Mouse (Mus musculus) midbrain, embryonic 10.5 days (tissue): ENCODE results near the gene Thsd4. TPM values are rescaled to one million over a fixed set of nuclear protein-coding genes. Genes with fewer than 3 reads are reported as not detected.

Experiments used
- DNase-seq: peaks from one replicate; pipeline ENCODE4 v3.0.0-alpha.2; 2017; ENCODE audit warnings: low spot score
- H3K27ac ChIP-seq: fragments of 300-500 bp; sonication (generic); replicated peaks from 2 replicates; pipeline ENCODE4 v1.5.1; 2016; ENCODE audit warnings: mild to moderate bottlenecking
- H3K27me3 ChIP-seq: fragments of 300-500 bp; sonication (generic); 2 replicates; pipeline ENCODE4 v1.6.1; 2016; ENCODE audit warnings: low read depth, mild to moderate bottlenecking; ENCODE audit not compliant: poor library complexity, severe bottlenecking
- H3K36me3 ChIP-seq: fragments of 300-500 bp; sonication (generic); 2 replicates; pipeline ENCODE4 v1.6.1; 2016; ENCODE audit warnings: mild to moderate bottlenecking, moderate library complexity
- H3K4me1 ChIP-seq: fragments of 300-500 bp; sonication (generic); 2 replicates; pipeline ENCODE4 v1.6.1; 2016
- H3K4me3 ChIP-seq: fragments of 300-500 bp; sonication (generic); 2 replicates; pipeline ENCODE4 v1.5.1; 2016; ENCODE audit warnings: mild to moderate bottlenecking, moderate library complexity
- H3K9me3 ChIP-seq: fragments of 300-500 bp; sonication (generic); replicated peaks from 2 replicates; pipeline ENCODE4 v1.6.1; 2016; ENCODE audit warnings: mild to moderate bottlenecking
- WGBS: fragments of 180-500 bp; shearing (Covaris S2); methylation state at CpG from one replicate; pipeline ENCODE4 v1.1.7; 2016; 5-methylcytosine and 5-hydroxymethylcytosine counted together
- polyA plus RNA-seq: library from polyadenylated mRNA; unstranded; fragments of >200 nt; fragmentation: Nextera tagmentation; extraction: Ambion mirVana; gene quantifications from 2 replicates; pipeline ENCODE4 v1.2.1, GENCODE M21; 2016

The Thsd4 gene
- polyA plus RNA-seq, 1 experiment from 2014 or later, result 4.1 TPM

- Histone ChIP-seq H3K27me3 (0 out of 2 replicates have a peak, but pooled peaks cover 4% of the 10 kb centered on the region), H3K36me3 (no peaks in the 10 kb centered on the region), H3K4me3 (no peak overlapping the region), H3K27ac (no peak overlapping the region), H3K9me3 (no peaks in the 10 kb centered on the region), H3K4me1 (peaks cover 14% of the 10 kb centered on the region)
- WGBS, result 88% methylated on average over 2 of the region's 2 CpGs
- DNase-seq, result no peak
These were observed 140.8 kb downstream of the Thsd4 start for GRCm38 (mm10) chr9:60381010-60381409.

GRCm38 (mm10) chr9:60380550-60380949 lies 141.3 kb downstream of the Thsd4 start:
- H3K4me3 ChIP-seq, result no peak overlapping the region
- H3K27ac ChIP-seq, result no peak overlapping the region
- H3K36me3 ChIP-seq, result no peaks in the 10 kb centered on the region
- 87% methylated on average over 4 of the region's 4 CpGs for WGBS
- 0 out of 2 replicates have a peak, but pooled peaks cover 4% of the 10 kb centered on the region for H3K27me3 ChIP-seq
- H3K9me3 ChIP-seq, result no peaks in the 10 kb centered on the region
- DNase-seq, result no peak
- peaks cover 14% of the 10 kb centered on the region for H3K4me1 ChIP-seq

- no peaks in the 10 kb centered on the region for H3K9me3 ChIP-seq
- WGBS, result 92% methylated on average over 6 of the region's 6 CpGs
- no peak overlapping the region for H3K27ac ChIP-seq
- 0 out of 2 replicates have a peak, but pooled peaks cover 4% of the 10 kb centered on the region for H3K27me3 ChIP-seq
- no peaks in the 10 kb centered on the region for H3K36me3 ChIP-seq
- H3K4me3 ChIP-seq, result no peak overlapping the region
- no peak for DNase-seq
- H3K4me1 ChIP-seq, result peaks cover 11% of the 10 kb centered on the region
These were observed 143.6 kb downstream of the Thsd4 start for GRCm38 (mm10) chr9:60378235-60378634.

DNA sequence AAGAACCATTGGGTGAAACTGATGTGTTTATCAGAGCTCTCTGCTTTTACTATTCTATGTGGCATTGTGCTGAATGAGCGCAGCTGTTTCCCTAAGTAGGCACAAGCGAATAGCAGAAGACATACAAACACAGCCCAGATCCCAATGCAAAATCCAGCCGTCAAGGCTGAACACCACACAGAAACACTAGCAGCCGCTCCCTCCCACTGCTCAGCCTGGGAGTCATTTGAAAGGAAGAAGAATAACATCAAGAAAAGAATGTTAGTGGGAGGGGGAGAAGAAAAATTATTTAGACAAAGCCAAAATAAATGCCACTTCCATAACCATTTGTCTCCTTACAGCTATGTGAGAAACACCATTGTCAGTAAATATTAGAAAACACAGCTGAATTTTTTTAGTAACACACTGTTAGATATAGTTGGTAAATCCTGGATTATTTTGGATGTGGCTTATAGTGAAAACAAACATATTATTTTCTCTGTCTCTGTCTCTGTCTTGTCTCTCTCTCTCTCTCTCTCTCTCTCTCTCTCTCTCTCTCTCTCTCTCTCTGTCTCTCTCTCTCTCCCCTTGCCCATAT lies 148.6 kb downstream of the Thsd4 start:
- no peaks in the 10 kb centered on the region for H3K9me3 ChIP-seq
- H3K4me3 ChIP-seq, result no peak overlapping the region
- H3K36me3 ChIP-seq, result no peaks in the 10 kb centered on the region
- no peak for DNase-seq
- no peak overlapping the region for H3K27ac ChIP-seq
- H3K27me3 ChIP-seq, result no peaks in the 10 kb centered on the region
- WGBS, result 76% methylated on average over 4 of the region's 4 CpGs
- no peaks in the 10 kb centered on the region; the same call in 1 of the 2 replicates for H3K4me1 ChIP-seq

GRCm38 (mm10) chr9:60368516-60368915 lies 153.3 kb downstream of the Thsd4 start:
- no peak overlapping the region for H3K27ac ChIP-seq
- no peak overlapping the region for H3K4me3 ChIP-seq
- WGBS, result 79% methylated on average over 9 of the region's 9 CpGs
- no peaks in the 10 kb centered on the region for H3K9me3 ChIP-seq
- no peak for DNase-seq
- H3K4me1 ChIP-seq, result peaks cover 10% of the 10 kb centered on the region
- no peaks in the 10 kb centered on the region for H3K36me3 ChIP-seq
- H3K27me3 ChIP-seq, result no peaks in the 10 kb centered on the region

DNA sequence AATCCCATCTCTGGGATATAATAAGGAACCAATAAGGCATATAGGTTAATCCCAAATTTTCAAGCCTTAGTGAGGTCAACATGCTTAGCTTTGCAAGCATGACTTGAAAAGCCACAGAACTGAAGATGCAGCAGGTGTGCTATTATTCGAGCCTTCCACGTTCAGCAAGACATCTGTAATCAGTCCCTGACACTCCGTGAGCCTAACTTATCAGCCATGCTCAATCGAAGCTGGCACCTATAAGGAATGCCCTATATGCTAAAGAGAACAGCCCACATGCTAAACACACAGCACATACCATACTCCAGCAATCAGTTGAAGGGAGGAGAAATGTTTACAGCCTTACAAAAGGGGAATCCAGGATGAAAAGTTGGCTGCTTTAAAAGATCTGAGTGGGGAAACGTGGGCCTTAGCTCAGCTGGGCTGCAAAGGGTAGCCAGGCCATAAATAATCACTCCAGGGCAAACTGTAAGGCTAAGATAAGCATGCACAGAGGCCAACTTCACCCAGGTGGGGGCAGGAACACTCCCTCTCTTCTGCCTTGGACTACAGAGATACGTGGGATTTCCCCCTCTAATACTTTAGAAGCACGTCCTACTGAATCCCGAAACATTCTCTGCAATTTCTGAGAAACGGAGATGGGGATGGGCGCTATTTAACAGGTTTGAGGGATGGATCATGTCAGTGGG lies 154.1 kb downstream of the Thsd4 start:
- Histone ChIP-seq H3K4me1 (peaks cover 15% of the 10 kb centered on the region), H3K27me3 (no peaks in the 10 kb centered on the region), H3K9me3 (no peaks in the 10 kb centered on the region), H3K27ac (no peak overlapping the region), H3K36me3 (no peaks in the 10 kb centered on the region), H3K4me3 (no peak overlapping the region)
- 89% methylated on average over 10 of the region's 10 CpGs for WGBS
- DNase-seq, result no peak

GRCm38 (mm10) chr9:60364166-60364781 lies 157.6 kb downstream of the Thsd4 start:
- WGBS, result 81% methylated on average over 14 of the region's 14 CpGs
- H3K9me3 ChIP-seq, result no peaks in the 10 kb centered on the region
- no peaks in the 10 kb centered on the region for H3K36me3 ChIP-seq
- H3K27me3 ChIP-seq, result no peaks in the 10 kb centered on the region
- no peak for DNase-seq
- no peak overlapping the region for H3K4me3 ChIP-seq
- peaks cover 15% of the 10 kb centered on the region for H3K4me1 ChIP-seq
- H3K27ac ChIP-seq, result no peak overlapping the region

- no peaks in the 10 kb centered on the region for H3K27me3 ChIP-seq
- no peaks in the 10 kb centered on the region for H3K9me3 ChIP-seq
- no peaks in the 10 kb centered on the region for H3K36me3 ChIP-seq
- H3K27ac ChIP-seq, result no peak overlapping the region
- 87% methylated on average over 4 of the region's 4 CpGs for WGBS
- peaks cover 26% of the 10 kb centered on the region for H3K4me1 ChIP-seq
- DNase-seq, result no peak
- H3K4me3 ChIP-seq, result no peak overlapping the region
These were observed 169.5 kb downstream of the Thsd4 start for GRCm38 (mm10) chr9:60352351-60352750.

DNA sequence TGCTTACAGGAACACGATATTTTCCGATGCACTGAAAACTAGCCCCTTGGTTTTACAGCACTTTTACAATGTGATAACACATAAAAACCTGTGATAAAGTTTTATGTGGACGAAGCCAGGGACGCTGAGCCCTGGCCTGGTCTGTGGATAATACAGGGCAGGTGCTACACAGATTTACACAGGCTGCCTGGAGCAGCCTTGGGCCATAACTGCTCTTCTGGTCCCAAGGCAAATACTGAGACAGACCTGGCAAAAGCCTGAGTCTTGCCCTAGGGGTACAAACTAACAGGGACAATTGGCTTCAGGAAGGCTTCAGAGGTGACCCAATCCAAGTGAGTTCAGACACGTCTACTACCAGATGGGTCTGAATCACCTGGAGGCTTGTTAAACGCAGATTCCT lies 170.7 kb downstream of the Thsd4 start:
- Histone ChIP-seq H3K27me3 (no peaks in the 10 kb centered on the region), H3K4me1 (peaks cover 30% of the 10 kb centered on the region), H3K4me3 (no peak overlapping the region), H3K9me3 (no peaks in the 10 kb centered on the region), H3K27ac (no peak overlapping the region), H3K36me3 (no peaks in the 10 kb centered on the region)
- 90% methylated on average over 6 of the region's 6 CpGs for WGBS
- no peak for DNase-seq

- no peak for DNase-seq
- Histone ChIP-seq H3K36me3 (no peaks in the 10 kb centered on the region), H3K4me1 (no peaks in the 10 kb centered on the region), H3K27ac (no peak overlapping the region), H3K9me3 (no peaks in the 10 kb centered on the region), H3K27me3 (no peaks in the 10 kb centered on the region), H3K4me3 (no peak overlapping the region)
- 89% methylated on average over 5 of the region's 5 CpGs for WGBS
These were observed 185.7 kb downstream of the Thsd4 start for GRCm38 (mm10) chr9:60336147-60336546.

DNA sequence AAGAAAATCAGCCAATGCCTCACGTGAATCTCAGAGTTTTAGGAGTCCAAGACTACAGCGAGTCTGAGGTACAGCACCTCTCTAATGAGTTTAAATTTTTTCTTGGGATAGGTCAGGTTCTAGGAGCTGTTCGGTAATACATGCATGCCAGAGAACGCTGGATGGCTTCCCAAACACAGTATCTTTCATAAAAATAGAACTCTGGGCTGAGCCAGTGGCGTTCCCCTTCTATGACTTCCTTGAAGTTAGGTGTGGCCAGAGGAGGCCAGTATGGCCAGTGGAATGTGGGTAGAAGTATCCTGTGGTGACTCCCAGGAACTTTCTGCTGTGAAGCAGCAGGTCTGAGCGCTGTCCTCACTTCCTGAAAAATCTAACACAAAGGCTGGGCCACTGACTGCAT lies 186.4 kb downstream of the Thsd4 start:
- no peaks in the 10 kb centered on the region for H3K36me3 ChIP-seq
- no peaks in the 10 kb centered on the region for H3K4me1 ChIP-seq

DNA sequence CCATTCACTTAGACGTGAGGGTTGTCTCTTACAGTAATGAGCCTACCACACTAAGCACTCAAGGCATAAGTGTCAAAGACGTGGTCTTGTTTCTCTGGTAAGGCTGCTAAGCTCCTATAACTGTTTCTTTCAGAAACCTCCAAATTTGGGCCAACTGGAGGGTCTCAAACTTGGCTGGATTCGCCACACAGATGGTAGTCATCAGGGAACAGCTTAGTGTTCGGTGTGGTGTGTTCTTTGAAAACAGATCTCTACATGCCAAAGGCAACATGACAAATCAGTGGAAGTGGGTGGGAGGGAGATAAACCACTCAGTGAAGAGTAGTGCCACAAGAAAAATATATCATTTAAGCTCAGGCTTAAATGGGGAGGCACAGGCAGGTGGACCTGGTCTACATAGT lies 191.9 kb downstream of the Thsd4 start:
- Histone ChIP-seq H3K36me3 (no peaks in the 10 kb centered on the region), H3K4me3 (no peak overlapping the region), H3K27ac (no peak overlapping the region), H3K9me3 (no peaks in the 10 kb centered on the region), H3K4me1 (no peaks in the 10 kb centered on the region), H3K27me3 (no peaks in the 10 kb centered on the region)
- no peak for DNase-seq
- 89% methylated on average over 4 of the region's 4 CpGs for WGBS

More for the DNA sequence above, 186.4 kb downstream of the Thsd4 start:
- H3K9me3 ChIP-seq, result no peaks in the 10 kb centered on the region
- H3K4me3 ChIP-seq, result no peak overlapping the region
- DNase-seq, result no peak
- WGBS, result 90% methylated on average over 6 of the region's 6 CpGs
- no peaks in the 10 kb centered on the region for H3K27me3 ChIP-seq
- no peak overlapping the region for H3K27ac ChIP-seq

- no peak overlapping the region for H3K27ac ChIP-seq
- 94% methylated on average over 2 of the region's 2 CpGs for WGBS
- no peak overlapping the region for H3K4me3 ChIP-seq
These were observed 197.1 kb downstream of the Thsd4 start for GRCm38 (mm10) chr9:60324716-60325115.

More at GRCm38 (mm10) chr9:60324716-60325115, 197.1 kb downstream of the Thsd4 start:
- no peaks in the 10 kb centered on the region for H3K9me3 ChIP-seq
- H3K4me1 ChIP-seq, result no peaks in the 10 kb centered on the region
- DNase-seq, result no peak
- no peaks in the 10 kb centered on the region for H3K27me3 ChIP-seq
- H3K36me3 ChIP-seq, result no peaks in the 10 kb centered on the region
